Mouse (Mus musculus): Measurements from ENCODE around the gene Plekha6. TPM values are rescaled to one million over a fixed set of nuclear protein-coding genes. Genes with fewer than 3 reads are reported as not detected.

The Plekha6 gene
- polyA plus RNA-seq, 2 experiments = 0.81 to 2.1 TPM

- Histone ChIP-seq H3K4me1 (replicated peaks; ENCODE audit: control insufficient read depth in 2 of 2, insufficient read depth in 2 of 2, low read length in 1 of 2) (no peaks in the 10 kb centered on the region), H3K27ac (no peak overlapping the region), H3K9ac (replicated peaks) (no peak overlapping the region), H3K4me2 (ENCODE audit: low read depth) (peak overlapping the region; percentile 44), H3K4me3 (ENCODE audit: insufficient read depth in 1 of 2, low read depth in 2 of 2, low read length in 2 of 2) (peak overlapping the region in 1 of 2 experiments; percentile 25; a peak in 2 of 4 replicates), H3K9me3 (ENCODE audit: control insufficient read depth, low read length) (no peaks in the 10 kb centered on the region), H3K27me3 (ENCODE audit: control insufficient read depth, insufficient read depth, low read length) (peaks cover 27% of the 10 kb centered on the region), H3K36me3 (replicated peaks; ENCODE audit: control insufficient read depth, insufficient read depth, low read depth) (no peaks in the 10 kb centered on the region)
- WGBS (ENCODE audit: insufficient replicate concordance) = 3% methylated on average over 31 of the region's 31 CpGs
- peak; percentile 21; the same call in 1 of the 2 replicates for ATAC-seq (ENCODE audit: insufficient read depth)
- DNase-seq (ENCODE audit: low read depth in 3 of 3, low spot score in 3 of 3) = no peak
- peak; percentile 82 for TF ChIP-seq CTCF (IDR thresholded peaks at IDR 0.05; ENCODE audit: low read depth)
- TF ChIP-seq EP300 (IDR thresholded peaks at IDR 0.05; ENCODE audit: low read depth) = no peak
These were observed 17.3 kb downstream of the Plekha6 start for GRCm38 (mm10) chr1:133181072-133182015.

DNA sequence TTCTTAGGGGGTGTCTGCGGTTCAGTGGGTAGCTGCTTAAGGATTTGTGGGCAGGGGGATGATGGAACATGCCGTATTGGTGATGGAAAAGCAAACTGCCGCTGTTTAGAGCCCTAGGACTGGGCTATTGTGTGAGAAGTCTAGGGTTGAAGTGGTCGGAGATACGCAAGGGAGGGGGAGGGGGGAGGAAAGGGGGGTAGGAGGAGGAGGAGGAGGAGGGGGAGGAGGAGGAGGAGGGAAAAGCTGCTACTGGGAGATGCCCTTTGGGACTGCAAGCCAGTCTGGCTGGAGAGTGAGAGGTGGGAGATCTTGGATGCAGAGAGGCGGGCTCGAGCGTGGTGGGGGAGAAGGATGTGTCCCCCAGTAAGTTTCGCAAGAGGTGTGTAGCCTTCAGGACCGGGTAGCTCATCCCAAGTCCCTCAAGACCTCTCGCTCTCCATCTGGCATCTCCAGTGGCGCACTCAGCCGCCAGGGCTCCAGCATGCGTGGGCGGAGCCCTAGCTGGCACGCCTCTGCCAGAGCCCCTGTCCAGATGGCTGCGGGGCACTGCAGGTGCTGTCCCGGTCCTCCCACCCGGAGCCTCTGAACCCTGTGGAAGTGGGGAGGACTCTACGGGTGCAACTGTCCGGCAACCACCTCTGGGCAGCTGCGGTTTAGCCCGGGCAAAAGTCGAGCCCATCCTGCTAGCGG lies 18.2 kb downstream of the Plekha6 start:
- 3% methylated on average over 25 of the region's 25 CpGs for WGBS (ENCODE audit: insufficient replicate concordance)
- ATAC-seq (ENCODE audit: insufficient read depth) = no peak
- H3K9ac ChIP-seq (replicated peaks) = no peak overlapping the region

GRCm38 (mm10) chr1:133182706-133183095 lies 18.7 kb downstream of the Plekha6 start:
- Histone ChIP-seq H3K27me3 (ENCODE audit: control insufficient read depth, insufficient read depth, low read length) (peaks cover 27% of the 10 kb centered on the region), H3K4me1 (replicated peaks; ENCODE audit: control insufficient read depth in 2 of 2, insufficient read depth in 2 of 2, low read length in 1 of 2) (no peaks in the 10 kb centered on the region), H3K27ac (no peak overlapping the region), H3K4me3 (ENCODE audit: insufficient read depth in 1 of 2, low read depth in 2 of 2, low read length in 2 of 2) (peak overlapping the region; percentile 0 to 17; a peak in 1 of 4 replicates), H3K36me3 (replicated peaks; ENCODE audit: control insufficient read depth, insufficient read depth, low read depth) (no peaks in the 10 kb centered on the region), H3K9me3 (ENCODE audit: control insufficient read depth, low read length) (no peaks in the 10 kb centered on the region), H3K9ac (replicated peaks) (no peak overlapping the region), H3K4me2 (ENCODE audit: low read depth) (peak overlapping the region; percentile 44)
- TF ChIP-seq CTCF (IDR thresholded peaks at IDR 0.05; ENCODE audit: low read depth) = no peak
- no peak for TF ChIP-seq EP300 (IDR thresholded peaks at IDR 0.05; ENCODE audit: low read depth)
- DNase-seq (ENCODE audit: low read depth in 3 of 3, low spot score in 3 of 3) = no peak
- WGBS (ENCODE audit: insufficient replicate concordance) = 4% methylated on average over 16 of the region's 16 CpGs
- no peak for ATAC-seq (ENCODE audit: insufficient read depth)

More for the DNA sequence above, 18.2 kb downstream of the Plekha6 start:
- no peak overlapping the region for H3K27ac ChIP-seq
- TF ChIP-seq EP300 (IDR thresholded peaks at IDR 0.05; ENCODE audit: low read depth) (no peak), CTCF (IDR thresholded peaks at IDR 0.05; ENCODE audit: low read depth) (no peak)
- DNase-seq (ENCODE audit: low read depth in 3 of 3, low spot score in 3 of 3) = no peak
- peak overlapping the region; percentile 44 for H3K4me2 ChIP-seq (ENCODE audit: low read depth)
- no peaks in the 10 kb centered on the region for H3K9me3 ChIP-seq (ENCODE audit: control insufficient read depth, low read length)
- H3K4me3 ChIP-seq (ENCODE audit: insufficient read depth in 1 of 2, low read depth in 2 of 2, low read length in 2 of 2) = peak overlapping the region; percentile 0 to 17; a peak in 2 of 4 replicates
- peaks cover 27% of the 10 kb centered on the region for H3K27me3 ChIP-seq (ENCODE audit: control insufficient read depth, insufficient read depth, low read length)
- H3K36me3 ChIP-seq (replicated peaks; ENCODE audit: control insufficient read depth, insufficient read depth, low read depth) = no peaks in the 10 kb centered on the region
- H3K4me1 ChIP-seq (replicated peaks; ENCODE audit: control insufficient read depth in 2 of 2, insufficient read depth in 2 of 2, low read length in 1 of 2) = no peaks in the 10 kb centered on the region

- H3K4me3 ChIP-seq (ENCODE audit: insufficient read depth in 1 of 2, low read depth in 2 of 2, low read length in 2 of 2) = no peak overlapping the region
- no peaks in the 10 kb centered on the region for H3K36me3 ChIP-seq (replicated peaks; ENCODE audit: control insufficient read depth, insufficient read depth, low read depth)
- no peaks in the 10 kb centered on the region for H3K4me1 ChIP-seq (replicated peaks; ENCODE audit: control insufficient read depth in 2 of 2, insufficient read depth in 2 of 2, low read length in 1 of 2)
- H3K27me3 ChIP-seq (ENCODE audit: control insufficient read depth, insufficient read depth, low read length) = peaks cover 27% of the 10 kb centered on the region
- ATAC-seq (ENCODE audit: insufficient read depth) (no peak), DNase-seq (ENCODE audit: low read depth in 3 of 3, low spot score in 3 of 3) (no peak)
- no peak overlapping the region for H3K27ac ChIP-seq
- TF ChIP-seq EP300 (IDR thresholded peaks at IDR 0.05; ENCODE audit: low read depth) (no peak), CTCF (IDR thresholded peaks at IDR 0.05; ENCODE audit: low read depth) (no peak)
- 43% methylated on average over 16 of the region's 16 CpGs for WGBS (ENCODE audit: insufficient replicate concordance)
- H3K4me2 ChIP-seq (ENCODE audit: low read depth) = no peak overlapping the region
- no peaks in the 10 kb centered on the region for H3K9me3 ChIP-seq (ENCODE audit: control insufficient read depth, low read length)
- no peak overlapping the region for H3K9ac ChIP-seq (replicated peaks)
These were observed 19.3 kb downstream of the Plekha6 start for GRCm38 (mm10) chr1:133183141-133183925.
